In genomic region chr11:83639533-83639932, GRCm38 (mm10) we compare ENCODE assay signal across 14 mouse cellular contexts. TPM values are rescaled to one million over a fixed set of nuclear protein-coding genes. Genes with fewer than 3 reads are reported as not detected.
DNase-seq lines count a peak whose midpoint lies in the region.
"Had no signal": no experiment of that assay in that cellular context is flagged by ENCODE, and none has a peak within 500 bp of the region (broad histone marks: within the 10 kb centered on the region; RNA-seq: fewer than 3 reads in every experiment).

No protein-coding gene starts in this region.

- peak overlapping the region; percentile 72 for H3K4me3 ChIP-seq in megakaryocyte, embryonic 14.5 days (replicated peaks)
- H3K4me3 ChIP-seq: gastrocnemius, adult 2 months; intestine, embryonic 15.5 days had no signal

- intact Hi-C loops in heart, postnatal 14 days (cut with DNase I): no loop called here

- DNase-seq in heart, adult 11 months: peak; percentile 73
- DNase-seq in heart, postnatal 14 days: no peak
- peak; percentile 58 for DNase-seq in lung, postnatal 36 days
- no peak for DNase-seq in lung, postnatal 14 days
- peak; percentile 62 for DNase-seq in thymus, postnatal 4 days
- DNase-seq in neural tube, embryonic 10.5 days (ENCODE audit: extremely low spot score, low spot score): no peak
- no peak for DNase-seq in embryo, embryonic 9.5 days (ENCODE audit: extremely low spot score)
- DNase-seq: gastrocnemius, adult 2 months; midbrain, embryonic 14.5 days had no signal

- H3K4me1 ChIP-seq in megakaryocyte, embryonic 14.5 days: peaks cover 39% of the 10 kb centered on the region
- H3K4me1 ChIP-seq: intestine, embryonic 15.5 days had no signal

- H3K27me3 ChIP-seq in megakaryocyte, embryonic 14.5 days (replicated peaks): no peaks in the 10 kb centered on the region
- H3K27me3 ChIP-seq: intestine, embryonic 15.5 days had no signal

- no peaks in the 10 kb centered on the region for H3K9me3 ChIP-seq in megakaryocyte, embryonic 14.5 days
- H3K9me3 ChIP-seq: intestine, embryonic 15.5 days had no signal

- no peaks in the 10 kb centered on the region for H3K36me3 ChIP-seq in megakaryocyte, embryonic 14.5 days (replicated peaks; ENCODE audit: low read length)
- H3K36me3 ChIP-seq: intestine, embryonic 15.5 days had no signal

RNA-seq across cellular contexts. Expression of gene Rpl9-ps1, which starts 5.9 kb away (rescaled TPM):
- total RNA-seq in heart, postnatal 14 days (2021): not detected
- polyA plus RNA-seq in megakaryocyte, embryonic 14.5 days (2012; ENCODE audit: insufficient read depth, low replicate concordance): not detected in 2 replicates
- total RNA-seq: gastrocnemius, adult 2 months; left cerebral cortex, postnatal 10 days had no signal
- polyA plus RNA-seq: C2C12; embryonic facial prominence, embryonic 11.5 days; intestine, embryonic 15.5 days; midbrain, embryonic 14.5 days had no signal

RNA-seq across cellular contexts. Expression of gene Ccl3, which starts 9.6 kb away (rescaled TPM):
- not detected for total RNA-seq in heart, postnatal 14 days (2021)
- polyA plus RNA-seq in megakaryocyte, embryonic 14.5 days (2012; ENCODE audit: insufficient read depth, low replicate concordance): 7.9 TPM in 1 of 2 replicates, not detected in the other
- total RNA-seq: gastrocnemius, adult 2 months had no signal
- polyA plus RNA-seq: C2C12 had no signal

RNA-seq across cellular contexts. Expression of gene Ccl4, which starts 22.9 kb away (rescaled TPM):
- not detected for total RNA-seq in heart, postnatal 14 days (2021)
- 1.7 TPM in 1 of 2 replicates, not detected in the other for polyA plus RNA-seq in megakaryocyte, embryonic 14.5 days (2012; ENCODE audit: insufficient read depth, low replicate concordance)
- total RNA-seq: gastrocnemius, adult 2 months; left cerebral cortex, postnatal 10 days had no signal
- polyA plus RNA-seq: C2C12; embryonic facial prominence, embryonic 11.5 days had no signal

RNA-seq across cellular contexts. Expression of gene Ccl6, which starts 46.6 kb away (rescaled TPM):
- 10 to 100 TPM in 1 of 2 experiments, 1 to 10 TPM in 1; 9.9 to 12.8 TPM for total RNA-seq in heart, postnatal 14 days (2021)
- 26.0 TPM in 1 of 2 replicates, not detected in the other for polyA plus RNA-seq in megakaryocyte, embryonic 14.5 days (2012; ENCODE audit: insufficient read depth, low replicate concordance)
- polyA plus RNA-seq: C2C12 had no signal

Comparison
In these comparisons a context has a peak if more than half of its experiments do, and no peak if none do; other contexts are left out.
1. DNase-seq: peak in heart, adult 11 months (single experiment), lung, postnatal 36 days (single experiment) and thymus, postnatal 4 days (single experiment); none in heart, postnatal 14 days (0 of 2), lung, postnatal 14 days (single experiment), neural tube, embryonic 10.5 days (single experiment) and embryo, embryonic 9.5 days (single experiment).